Mouse (Mus musculus) CH12.LX (cell line): ENCODE results near the gene Hes2. TPM values are rescaled to one million over a fixed set of nuclear protein-coding genes. Genes with fewer than 3 reads are reported as not detected.
A peak's percentile ranks its signal among the peaks of the same experiment; 100 is the strongest.

Experiments
- DNase-seq: peaks from one replicate; pipeline ENCODE4 v3.0.0-alpha.2; 2013; ENCODE audit errors: extremely low read depth
- H3K27ac ChIP-seq: 2 replicates; pipeline ENCODE4 v1.5.1; 2012; ENCODE audit warnings: low read depth, mild to moderate bottlenecking, control low read depth, moderate library complexity; ENCODE audit not compliant: insufficient read depth
- H3K27me3 ChIP-seq: replicated peaks from 2 replicates; pipeline ENCODE3; 2012; ENCODE audit warnings: inconsistent platforms
- H3K36me3 ChIP-seq, 2 experiments: replicated peaks in 1 of 2; 2 replicates each; pipeline versions ENCODE3 to v1.6.1; 2012; ENCODE audit warnings: inconsistent platforms in 1 of 2, low read length in 1 of 2, mild to moderate bottlenecking in 1 of 2, mixed read lengths in 1 of 2, moderate library complexity in 1 of 2; ENCODE audit not compliant: control insufficient read depth in 1 of 2, insufficient read depth in 1 of 2
- H3K4me1 ChIP-seq, 2 experiments: 2 replicates each; pipeline ENCODE4 v1.6.1; 2012; ENCODE audit warnings: inconsistent platforms in 1 of 2, moderate library complexity in 1 of 2; ENCODE audit not compliant: insufficient read depth in 2 of 2, control insufficient read depth in 1 of 2
- H3K4me2 ChIP-seq: 2 replicates; pipeline ENCODE4 v1.6.1; 2012; ENCODE audit warnings: low read depth, mild to moderate bottlenecking, control low read depth; ENCODE audit not compliant: poor library complexity, insufficient read depth, severe bottlenecking
- H3K4me3 ChIP-seq, 3 experiments: fragments of 150-350 bp in 1 of 3; sonication (generic) in 1 of 3; replicated peaks in 1 of 3; 2 replicates each; pipeline versions ENCODE3 to v1.5.1; 2011 to 2012; ENCODE audit warnings: low read depth in 2 of 3, low read length in 2 of 3, mild to moderate bottlenecking in 2 of 3, moderate library complexity in 2 of 3, control low read depth in 1 of 3, improper control_type of control experiment in 1 of 3, inconsistent platforms in 1 of 3, mixed read lengths in 1 of 3; ENCODE audit not compliant: poor library complexity in 1 of 3
- H3K79me2 ChIP-seq: replicated peaks from 2 replicates; pipeline ENCODE4 v1.6.1; 2012; ENCODE audit warnings: mild to moderate bottlenecking, moderate library complexity; ENCODE audit not compliant: control insufficient read depth, poor library complexity, insufficient read depth, severe bottlenecking; ENCODE audit errors: extremely low read depth
- H3K9ac ChIP-seq: 2 replicates; pipeline ENCODE4 v1.6.1; 2012; ENCODE audit warnings: low read depth, mild to moderate bottlenecking, control low read depth, moderate library complexity; ENCODE audit not compliant: insufficient read depth
- H3K9me3 ChIP-seq: replicated peaks from 2 replicates; pipeline ENCODE3; 2012; ENCODE audit warnings: low read length, inconsistent platforms, mixed read lengths
- BHLHE40 ChIP-seq: IDR thresholded peaks from 2 replicates; pipeline ENCODE4 v1.6.1; 2011; ENCODE audit warnings: mild to moderate bottlenecking, low read depth, low read length, improper control_type of control experiment
- CHD1 ChIP-seq: IDR thresholded peaks from 2 replicates; pipeline ENCODE4 v1.6.1; 2012; ENCODE audit warnings: low read depth, low read length, improper control_type of control experiment, inconsistent platforms
- EP300 ChIP-seq: IDR thresholded peaks from 2 replicates; pipeline ENCODE4 v1.6.1; 2011; ENCODE audit warnings: low read length, improper control_type of control experiment
- ETS1 ChIP-seq: conservative IDR thresholded peaks from 2 replicates; pipeline ENCODE4 v1.6.1; 2012; ENCODE audit warnings: low read depth, mild to moderate bottlenecking, inconsistent platforms, low read length, improper control_type of control experiment, moderate library complexity
- GABPA ChIP-seq: IDR thresholded peaks from 2 replicates; pipeline ENCODE4 v1.6.1; 2012; ENCODE audit warnings: low read depth, low read length, improper control_type of control experiment, inconsistent platforms; ENCODE audit not compliant: insufficient replicate concordance
- IRF4 ChIP-seq: IDR thresholded peaks from 2 replicates; pipeline ENCODE4 v1.6.1; 2014; ENCODE audit warnings: low read depth, mild to moderate bottlenecking, inconsistent platforms, low read length, improper control_type of control experiment
- JUN ChIP-seq: IDR thresholded peaks from 2 replicates; pipeline ENCODE4 v1.6.1; 2011; ENCODE audit warnings: low read depth, mild to moderate bottlenecking, low read length, improper control_type of control experiment, moderate library complexity; ENCODE audit not compliant: insufficient read depth
- JUND ChIP-seq: conservative IDR thresholded peaks from 2 replicates; pipeline ENCODE4 v1.6.1; 2011; ENCODE audit warnings: low read depth, low read length, improper control_type of control experiment
- MEF2A ChIP-seq: IDR thresholded peaks from 2 replicates; pipeline ENCODE4 v1.6.1; 2014; ENCODE audit warnings: low read depth, mild to moderate bottlenecking, inconsistent platforms, low read length, improper control_type of control experiment, borderline replicate concordance
- MXI1 ChIP-seq: IDR thresholded peaks from 2 replicates; pipeline ENCODE4 v1.6.1; 2011; ENCODE audit warnings: mild to moderate bottlenecking, low read depth, low read length, improper control_type of control experiment
- MYC ChIP-seq: IDR thresholded peaks from 2 replicates; pipeline ENCODE4 v1.6.1; 2011; ENCODE audit warnings: low read depth, mild to moderate bottlenecking, improper control_type of control experiment, low read length
- NRF1 ChIP-seq: IDR thresholded peaks from 2 replicates; pipeline ENCODE4 v1.6.1; 2014; ENCODE audit warnings: low read depth, mild to moderate bottlenecking, inconsistent platforms, low read length, improper control_type of control experiment, moderate library complexity
- PAX5 ChIP-seq: IDR thresholded peaks from 2 replicates; pipeline ENCODE4 v1.6.1; 2012; ENCODE audit warnings: low read length, inconsistent platforms, mixed read lengths
- POLR2A ChIP-seq: IDR thresholded peaks from 2 replicates; pipeline ENCODE4 v1.6.1; 2011; ENCODE audit warnings: low read depth, mild to moderate bottlenecking, improper control_type of control experiment, low read length
- RCOR1 ChIP-seq: conservative IDR thresholded peaks from 2 replicates; pipeline ENCODE4 v1.6.1; 2012; ENCODE audit warnings: low read depth, mild to moderate bottlenecking, inconsistent platforms, low read length, improper control_type of control experiment
- SIN3A ChIP-seq: IDR thresholded peaks from 2 replicates; pipeline ENCODE4 v1.6.1; 2012; ENCODE audit warnings: low read length, improper control_type of control experiment, inconsistent platforms
- SMC3 ChIP-seq: IDR thresholded peaks from 2 replicates; pipeline ENCODE4 v1.6.1; 2011; ENCODE audit warnings: low read depth, low read length, improper control_type of control experiment
- TBP ChIP-seq: conservative IDR thresholded peaks from 2 replicates; pipeline ENCODE4 v1.6.1; 2011; ENCODE audit warnings: low read depth, low read length, improper control_type of control experiment
- TCF12 ChIP-seq: IDR thresholded peaks from 2 replicates; pipeline ENCODE4 v1.6.1; 2014; ENCODE audit warnings: low read depth, mild to moderate bottlenecking, inconsistent platforms, low read length, improper control_type of control experiment
- USF2 ChIP-seq: conservative IDR thresholded peaks from 2 replicates; pipeline ENCODE4 v1.6.1; 2011; ENCODE audit warnings: low read depth, low read length, improper control_type of control experiment
- ZC3H11A ChIP-seq: IDR thresholded peaks from 2 replicates; pipeline ENCODE4 v1.6.1; 2012; ENCODE audit warnings: low read depth, mild to moderate bottlenecking, inconsistent platforms, low read length, improper control_type of control experiment
- ZNF384 ChIP-seq: IDR thresholded peaks from 2 replicates; pipeline ENCODE4 v1.6.1; 2012; ENCODE audit warnings: low read depth, low read length, improper control_type of control experiment, inconsistent platforms
- dilution Hi-C: fragments of 300-500 bp; cut with MboI; formaldehyde crosslinking; loops from 2 replicates; pipeline ENCODE4 v1.14.3; 2020; ENCODE audit warnings: low sequenced_read_pairs; ENCODE audit not compliant: extremely low pct_unique_long_range_greater_than_20kb, extremely low pct_ligation_motif_present
- in situ Hi-C: fragments of 300-500 bp; cut with MboI; formaldehyde crosslinking; loops from 3 replicates; pipeline ENCODE4 v1.14.3; 2019; ENCODE audit warnings: low sequenced_read_pairs, low pct_ligation_motif_present, low pct_unique_long_range_greater_than_20kb, mixed read lengths
- polyA plus RNA-seq: library from polyadenylated mRNA; unstranded; fragments of >175 nt; gene quantifications from 2 replicates; pipeline ENCODE4 v1.2.1, GENCODE M21; 2012; ENCODE audit warnings: low read depth; ENCODE audit not compliant: insufficient read length
- total RNA-seq, 2 experiments: library from RNA; depleted of rRNA; stranded (reverse); fragments of 300-350 nt in 1 of 2; fragments of >200 nt in 1 of 2; gene quantifications; 2 replicates each; pipeline ENCODE4 v1.2.3; 2012 to 2014

Hes2 gene
- total and polyA plus RNA-seq, 3 experiments = not detected

DNA sequence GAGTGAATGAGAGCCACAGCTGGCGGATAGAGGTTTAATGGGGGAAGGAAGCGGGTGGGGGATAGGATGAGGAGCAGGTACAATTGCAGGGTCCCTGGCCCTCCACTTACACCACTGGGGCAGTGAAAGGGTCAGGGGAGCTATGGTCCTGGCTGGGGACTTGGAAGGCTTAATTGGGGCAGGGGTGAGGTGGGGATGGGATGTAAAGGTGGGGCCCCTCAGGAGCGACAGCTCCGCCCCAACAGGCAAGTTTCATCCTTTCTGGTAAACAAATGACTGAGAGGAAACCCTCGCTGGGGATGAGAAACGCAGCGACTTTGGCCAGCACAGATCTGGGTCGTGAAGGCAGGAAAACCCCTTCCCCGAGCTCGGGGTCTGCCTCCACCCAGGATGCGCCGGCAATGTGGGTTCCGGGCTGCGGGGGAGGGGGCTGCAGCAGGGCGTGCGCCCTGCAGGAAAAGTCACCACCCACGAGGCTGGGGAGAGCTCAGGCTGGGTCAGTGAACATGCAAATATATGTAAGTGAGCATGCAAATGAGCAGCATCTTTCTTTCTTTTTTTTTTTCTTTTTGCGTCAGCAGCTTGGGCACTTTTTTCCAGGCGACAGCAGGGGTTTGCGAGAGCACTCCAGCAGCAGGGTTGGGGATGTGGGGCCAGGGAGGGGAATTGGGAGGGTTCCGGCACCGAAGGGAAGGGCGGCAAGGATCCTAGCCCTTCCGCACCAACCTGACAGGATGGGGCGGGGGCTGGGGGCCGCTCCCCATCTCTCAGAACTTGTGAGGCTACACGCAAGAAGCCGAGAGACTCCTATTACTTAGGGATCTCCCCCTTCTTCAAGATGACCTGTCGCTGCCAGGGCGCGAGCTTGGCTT lies 38.1 kb upstream of the Hes2 start:
- peak; percentile 70 for DNase-seq
- H3K4me2 ChIP-seq = peak overlapping the region; percentile 55
- peak overlapping the region; percentile 18 to 54 (median 38) for H3K4me3 ChIP-seq
- no peaks in the 10 kb centered on the region for H3K36me3 ChIP-seq
- peaks cover 7% of the 10 kb centered on the region for H3K9me3 ChIP-seq
- H3K4me1 ChIP-seq = peaks cover 25 to 48% of the 10 kb centered on the region in 2 experiments
- peak overlapping the region; percentile 67 for H3K27ac ChIP-seq
- no peaks in the 10 kb centered on the region for H3K79me2 ChIP-seq
- peak overlapping the region; percentile 41 for H3K9ac ChIP-seq
- TF ChIP-seq TCF12 (peak; percentile 39; the same call in 1 of the 2 replicates), EP300 (no peak; the same call in none of the 2 replicates), ETS1 (peak; percentile 74), MEF2A (no peak), SMC3 (no peak), GABPA (no peak), USF2 (no peak), ZC3H11A (no peak), MXI1 (no peak), SIN3A (no peak), TBP (no peak), PAX5 (no peak), NRF1 (peak; percentile 24; the same call in 1 of the 2 replicates), BHLHE40 (peak; percentile 69), JUND (no peak), MYC (peak; percentile 51; the same call in 1 of the 2 replicates), ZNF384 (peak; percentile 98), POLR2A (peak; percentile 43; the same call in 1 of the 2 replicates), IRF4 (no peak)
- peaks cover 92% of the 10 kb centered on the region for H3K27me3 ChIP-seq
- in situ Hi-C loops (no loop called here), dilution Hi-C loops (no loop called here)

DNA sequence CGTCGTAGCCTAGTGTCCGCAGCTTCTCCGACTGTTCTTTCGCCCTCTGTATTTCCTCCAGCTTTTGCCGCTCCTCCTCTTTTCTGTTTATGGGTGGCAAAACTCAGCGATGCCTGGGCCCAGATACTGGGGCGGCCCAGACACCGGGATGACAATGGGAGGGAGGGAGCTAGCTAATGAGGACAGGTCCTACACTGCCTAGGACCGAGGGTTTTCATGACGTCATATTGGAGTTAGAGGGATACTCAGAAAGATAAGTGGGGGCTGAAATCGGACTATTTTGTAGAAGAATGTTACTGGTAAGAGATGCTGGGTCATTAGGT lies 37.5 kb upstream of the Hes2 start:
- TF ChIP-seq JUN (no peak), MXI1 (no peak), CHD1 (peak; percentile 36; the same call in 1 of the 2 replicates), RCOR1 (no peak)
- TF ChIP-seq, all 38 proteins: peak for 1
- dilution Hi-C loops = no loop called here
- Histone ChIP-seq H3K27ac (peak overlapping the region; percentile 67), H3K36me3 (no peaks in the 10 kb centered on the region), H3K9ac (peak overlapping the region; percentile 41), H3K4me2 (peak overlapping the region; percentile 55), H3K79me2 (no peaks in the 10 kb centered on the region), H3K4me1 (peaks cover 23 to 42% of the 10 kb centered on the region in 2 experiments), H3K27me3 (peaks cover 92% of the 10 kb centered on the region), H3K9me3 (peaks cover 13% of the 10 kb centered on the region), H3K4me3 (peak overlapping the region; percentile 18 to 54 (median 38))
- DNase-seq = no peak
- in situ Hi-C loops = no loop called here
